Mouse (Mus musculus): Measurements from ENCODE around the gene Nup205.

The Nup205 gene

GRCm38 (mm10) chr6:35265580-35266278 is 88.5 kb downstream of the Nup205 start:
- Histone ChIP-seq H3K27me3 (ENCODE audit: insufficient read depth, low read length) (peaks cover 7% of the 10 kb centered on the region), H3K9me3 (ENCODE audit: low read length) (no peaks in the 10 kb centered on the region), H3K4me3 (replicated peaks; ENCODE audit: low read length) (no peak overlapping the region), H3K36me3 (ENCODE audit: insufficient read depth, low read length) (peaks cover 26% of the 10 kb centered on the region), H3K4me1 (replicated peaks; ENCODE audit: low read depth, low read length) (peaks cover 61% of the 10 kb centered on the region)
- no peak for TF ChIP-seq POU5F1 (IDR thresholded peaks at IDR 0.05; ENCODE audit: borderline replicate concordance, low read length)
- no peak for TF ChIP-seq NANOG (IDR thresholded peaks at IDR 0.05; ENCODE audit: borderline replicate concordance, low read length)
- TF ChIP-seq CTCF (conservative IDR thresholded peaks at IDR 0.05; ENCODE audit: low read length), result no peak

- Histone ChIP-seq H3K36me3 (ENCODE audit: insufficient read depth, low read length) (no peaks in the 10 kb centered on the region), H3K27me3 (ENCODE audit: insufficient read depth, low read length) (peaks cover 7% of the 10 kb centered on the region), H3K4me1 (replicated peaks; ENCODE audit: low read depth, low read length) (peaks cover 51% of the 10 kb centered on the region), H3K4me3 (replicated peaks; ENCODE audit: low read length) (peak overlapping the region; percentile 65), H3K9me3 (ENCODE audit: low read length) (no peaks in the 10 kb centered on the region)
- TF ChIP-seq NANOG (IDR thresholded peaks at IDR 0.05; ENCODE audit: borderline replicate concordance, low read length) (no peak), POU5F1 (IDR thresholded peaks at IDR 0.05; ENCODE audit: borderline replicate concordance, low read length) (no peak), CTCF (conservative IDR thresholded peaks at IDR 0.05; ENCODE audit: low read length) (no peak)
These were observed 91.5 kb downstream of the Nup205 start for GRCm38 (mm10) chr6:35268711-35269110.

- no peaks in the 10 kb centered on the region for H3K36me3 ChIP-seq (ENCODE audit: insufficient read depth, low read length)
- TF ChIP-seq NANOG (IDR thresholded peaks at IDR 0.05; ENCODE audit: borderline replicate concordance, low read length) (no peak), CTCF (conservative IDR thresholded peaks at IDR 0.05; ENCODE audit: low read length) (no peak), POU5F1 (IDR thresholded peaks at IDR 0.05; ENCODE audit: borderline replicate concordance, low read length) (no peak)
- H3K4me3 ChIP-seq (replicated peaks; ENCODE audit: low read length), result peak overlapping the region; percentile 65
- peaks cover 51% of the 10 kb centered on the region for H3K4me1 ChIP-seq (replicated peaks; ENCODE audit: low read depth, low read length)
- H3K9me3 ChIP-seq (ENCODE audit: low read length), result no peaks in the 10 kb centered on the region
- H3K27me3 ChIP-seq (ENCODE audit: insufficient read depth, low read length), result peaks cover 7% of the 10 kb centered on the region
These were observed 92.4 kb downstream of the Nup205 start for GRCm38 (mm10) chr6:35269643-35270042.

GRCm38 (mm10) chr6:35271094-35271855 is 94.1 kb downstream of the Nup205 start:
- no peak for TF ChIP-seq CTCF (conservative IDR thresholded peaks at IDR 0.05; ENCODE audit: low read length)
- peaks cover 7% of the 10 kb centered on the region for H3K27me3 ChIP-seq (ENCODE audit: insufficient read depth, low read length)
- 0 out of 2 replicates have a peak overlapping the region, but pooled peaks have one; percentile 20 for H3K4me3 ChIP-seq (replicated peaks; ENCODE audit: low read length)
- no peaks in the 10 kb centered on the region for H3K36me3 ChIP-seq (ENCODE audit: insufficient read depth, low read length)
- peaks cover 40% of the 10 kb centered on the region for H3K4me1 ChIP-seq (replicated peaks; ENCODE audit: low read depth, low read length)
- H3K9me3 ChIP-seq (ENCODE audit: low read length), result no peaks in the 10 kb centered on the region

- TF ChIP-seq POU5F1 (IDR thresholded peaks at IDR 0.05; ENCODE audit: borderline replicate concordance, low read length) (no peak), CTCF (conservative IDR thresholded peaks at IDR 0.05; ENCODE audit: low read length) (no peak), NANOG (IDR thresholded peaks at IDR 0.05; ENCODE audit: borderline replicate concordance, low read length) (no peak)
- Histone ChIP-seq H3K36me3 (ENCODE audit: insufficient read depth, low read length) (no peaks in the 10 kb centered on the region), H3K27me3 (ENCODE audit: insufficient read depth, low read length) (peaks cover 7% of the 10 kb centered on the region), H3K4me3 (replicated peaks; ENCODE audit: low read length) (0 out of 2 replicates have a peak overlapping the region, but pooled peaks have one; percentile 20), H3K4me1 (replicated peaks; ENCODE audit: low read depth, low read length) (peaks cover 40% of the 10 kb centered on the region), H3K9me3 (ENCODE audit: low read length) (no peaks in the 10 kb centered on the region)
These were observed 94.9 kb downstream of the Nup205 start for GRCm38 (mm10) chr6:35271868-35272765.

- TF ChIP-seq POU5F1 (IDR thresholded peaks at IDR 0.05; ENCODE audit: borderline replicate concordance, low read length), result no peak
- no peak for TF ChIP-seq NANOG (IDR thresholded peaks at IDR 0.05; ENCODE audit: borderline replicate concordance, low read length)
- TF ChIP-seq CTCF (conservative IDR thresholded peaks at IDR 0.05; ENCODE audit: low read length), result no peak
- Histone ChIP-seq H3K4me1 (replicated peaks; ENCODE audit: low read depth, low read length) (peaks cover 36% of the 10 kb centered on the region), H3K9me3 (ENCODE audit: low read length) (no peaks in the 10 kb centered on the region), H3K36me3 (ENCODE audit: insufficient read depth, low read length) (no peaks in the 10 kb centered on the region), H3K4me3 (replicated peaks; ENCODE audit: low read length) (no peak overlapping the region), H3K27me3 (ENCODE audit: insufficient read depth, low read length) (peaks cover 7% of the 10 kb centered on the region)
These were observed 96.3 kb downstream of the Nup205 start for GRCm38 (mm10) chr6:35273391-35274082.

GRCm38 (mm10) chr6:35277903-35278587 is 100.8 kb downstream of the Nup205 start:
- H3K9me3 ChIP-seq (ENCODE audit: low read length), result no peaks in the 10 kb centered on the region
- H3K4me3 ChIP-seq (replicated peaks; ENCODE audit: low read length), result no peak overlapping the region
- no peak for TF ChIP-seq NANOG (IDR thresholded peaks at IDR 0.05; ENCODE audit: borderline replicate concordance, low read length)
- TF ChIP-seq POU5F1 (IDR thresholded peaks at IDR 0.05; ENCODE audit: borderline replicate concordance, low read length), result no peak
- TF ChIP-seq CTCF (conservative IDR thresholded peaks at IDR 0.05; ENCODE audit: low read length), result no peak
- no peaks in the 10 kb centered on the region for H3K36me3 ChIP-seq (ENCODE audit: insufficient read depth, low read length)
- H3K4me1 ChIP-seq (replicated peaks; ENCODE audit: low read depth, low read length), result no peaks in the 10 kb centered on the region
- no peaks in the 10 kb centered on the region; the same call in none of the 2 replicates for H3K27me3 ChIP-seq (ENCODE audit: insufficient read depth, low read length)

All from E14TG2a.4 (cell line).